Mouse (Mus musculus): ENCODE data around the gene Zdhhc22.

DNA sequence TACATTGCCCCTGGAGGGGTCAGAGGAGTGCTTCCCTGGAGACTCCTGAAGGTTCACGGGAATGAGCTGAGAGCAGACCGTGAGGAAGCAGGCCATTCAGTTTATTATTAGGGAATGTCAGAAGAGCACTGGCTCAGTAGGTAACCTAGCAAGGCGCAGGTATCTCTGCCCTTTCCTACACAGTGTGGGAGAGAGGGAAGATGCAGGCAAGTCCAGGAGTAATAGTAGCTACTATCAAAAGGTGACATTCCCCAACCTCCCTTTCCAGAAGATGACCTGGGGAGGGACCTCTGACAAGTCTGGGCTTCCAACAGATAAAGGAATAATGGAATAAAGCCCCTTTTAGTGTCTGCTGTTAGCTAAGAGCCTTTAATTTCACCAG, 21.0 kb downstream of the Zdhhc22 start:
- no peak for TF ChIP-seq CEBPB (IDR thresholded peaks at IDR 0.05; ENCODE audit: insufficient read depth, poor library complexity, severe bottlenecking)
- no peak for TF ChIP-seq SRF (IDR thresholded peaks at IDR 0.05; ENCODE audit: control insufficient read depth, insufficient read length, low read depth)
- TF ChIP-seq MYOG (IDR thresholded peaks at IDR 0.05; ENCODE audit: control insufficient read depth in 1 of 3, insufficient read depth in 1 of 3, insufficient read length in 2 of 3, low read depth in 2 of 3), result no peak
- no peak for TF ChIP-seq E2F4 (IDR thresholded peaks at IDR 0.05; ENCODE audit: insufficient read depth)
- no peak for TF ChIP-seq POLR2A (IDR thresholded peaks at IDR 0.05; ENCODE audit: insufficient read length, low read depth)
- TF ChIP-seq USF1 (IDR thresholded peaks at IDR 0.05; ENCODE audit: low read depth), result no peak
- TF ChIP-seq MAX (IDR thresholded peaks at IDR 0.05; ENCODE audit: low read depth), result no peak
- no peak for TF ChIP-seq MYOD1 (IDR thresholded peaks at IDR 0.05; ENCODE audit: control insufficient read depth in 1 of 3, insufficient read length in 2 of 3, low read depth in 2 of 3)
- no peak for TF ChIP-seq TCF12 (IDR thresholded peaks at IDR 0.05; ENCODE audit: insufficient read depth, poor library complexity, severe bottlenecking)
